Mouse (Mus musculus) intestine, embryonic 16.5 days (tissue): ENCODE data around the gene Gm17087. TPM values are rescaled to one million over a fixed set of nuclear protein-coding genes. Genes with fewer than 3 reads are reported as not detected.

Experiments
- ATAC-seq: fragments of 200-750 bp; cut with Nextera tagmentation; 2 replicates; pipeline ENCODE4 v1.8.0; 2017; ENCODE audit warnings: moderate TSS enrichment, moderate library complexity
- H3K27ac ChIP-seq: fragments of 300-500 bp; sonication (generic); 2 replicates; pipeline ENCODE4 v1.5.1; 2014; ENCODE audit warnings: mild to moderate bottlenecking, low read length
- H3K27me3 ChIP-seq: fragments of 300-500 bp; sonication (generic); replicated peaks from 2 replicates; pipeline ENCODE4 v1.6.1; 2014; ENCODE audit warnings: low read length, control low read depth, mixed read lengths; ENCODE audit not compliant: control insufficient read depth, insufficient read depth
- H3K36me3 ChIP-seq: fragments of 300-500 bp; sonication (generic); 2 replicates; pipeline ENCODE4 v1.6.1; 2014; ENCODE audit warnings: low read length, control low read depth; ENCODE audit not compliant: control insufficient read depth, insufficient read depth
- H3K4me1 ChIP-seq: fragments of 300-500 bp; sonication (generic); 2 replicates; pipeline ENCODE4 v1.6.1; 2014; ENCODE audit warnings: low read length, control low read depth, mixed read lengths; ENCODE audit not compliant: control insufficient read depth, insufficient read depth
- H3K4me2 ChIP-seq: fragments of 300-500 bp; sonication (generic); 2 replicates; pipeline ENCODE4 v1.6.1; 2014; ENCODE audit warnings: low read depth, low read length, control low read depth
- H3K4me3 ChIP-seq: fragments of 300-500 bp; sonication (generic); 2 replicates; pipeline ENCODE4 v1.5.1; 2014; ENCODE audit warnings: mild to moderate bottlenecking, low read length
- H3K9ac ChIP-seq: fragments of 300-500 bp; sonication (generic); 2 replicates; pipeline ENCODE4 v1.6.1; 2014; ENCODE audit warnings: low read depth, low read length
- H3K9me3 ChIP-seq: fragments of 300-500 bp; sonication (generic); 2 replicates; pipeline ENCODE4 v1.6.1; 2016; ENCODE audit warnings: low read length, control low read depth; ENCODE audit not compliant: control insufficient read depth
- WGBS: fragments of 180-500 bp; shearing (Covaris S2); extraction: QIAGEN DNeasy Blood & Tissue Kit; methylation state at CpG from one replicate; pipeline ENCODE4 v1.1.7; 2014; 5-methylcytosine and 5-hydroxymethylcytosine counted together
- polyA plus RNA-seq: library from polyadenylated mRNA; unstranded; fragments of >200 nt; fragmentation: Nextera tagmentation; extraction: Ambion mirVana; gene quantifications from 2 replicates; pipeline ENCODE4 v1.2.1, GENCODE M21; 2015

The Gm17087 gene
- polyA plus RNA-seq, 1 experiment from 2014 or later: not detected

- 22% methylated on average over 9 of the region's 9 CpGs for WGBS
- no peak for ATAC-seq
- Histone ChIP-seq H3K9me3 (no peaks in the 10 kb centered on the region), H3K4me2 (no peak overlapping the region), H3K9ac (no peak overlapping the region), H3K4me3 (no peak overlapping the region), H3K27ac (no peak overlapping the region), H3K4me1 (peaks cover 17% of the 10 kb centered on the region), H3K36me3 (no peaks in the 10 kb centered on the region), H3K27me3 (peaks cover 55% of the 10 kb centered on the region)
Observed at GRCm38 (mm10) chr17:8526815-8527261, 39.9 kb downstream of the Gm17087 start.

DNA sequence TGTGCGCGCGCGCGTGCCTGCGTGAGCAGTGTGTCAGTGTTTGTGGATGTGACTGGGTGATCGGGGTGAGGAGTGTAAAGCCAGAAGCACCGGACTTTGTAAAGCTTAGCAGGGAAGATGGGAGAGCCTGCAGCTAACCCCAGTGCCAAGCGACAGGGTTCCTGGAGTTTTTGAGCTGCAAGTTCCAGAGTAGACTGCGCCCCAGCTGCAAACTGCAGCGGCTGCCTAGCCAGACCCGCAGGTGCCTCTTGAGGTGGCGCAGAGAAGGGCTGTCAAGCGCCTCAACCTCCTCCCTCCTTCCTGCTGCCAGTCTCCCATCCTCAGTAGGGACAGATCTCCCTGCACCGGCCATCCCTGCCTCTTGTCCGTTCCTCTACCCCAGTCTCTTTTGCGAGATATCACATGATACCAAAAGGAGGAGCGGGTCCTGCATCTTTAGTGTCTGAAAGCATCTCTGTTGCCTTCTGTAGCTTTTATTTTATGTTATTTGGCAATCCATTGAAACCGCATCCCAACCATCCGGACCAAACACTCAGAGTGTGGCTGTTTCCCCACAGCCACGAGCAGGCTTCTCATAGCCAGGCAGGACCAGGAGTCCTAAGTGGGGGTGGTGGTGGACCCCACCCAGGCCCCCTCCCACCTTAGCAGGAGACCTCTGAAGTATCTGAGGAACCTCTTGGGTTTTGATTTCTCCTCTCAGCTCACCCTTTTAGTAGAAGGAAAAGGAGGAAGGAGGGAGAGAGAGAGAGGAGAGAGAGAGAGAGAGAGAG, 40.6 kb downstream of the Gm17087 start:
- no peaks in the 10 kb centered on the region for H3K36me3 ChIP-seq
- peaks cover 55% of the 10 kb centered on the region for H3K27me3 ChIP-seq
- H3K9me3 ChIP-seq: no peaks in the 10 kb centered on the region
- no peak overlapping the region for H3K27ac ChIP-seq
- peak overlapping the region; percentile 53 for H3K4me3 ChIP-seq
- WGBS: 2% methylated on average over 21 of the region's 21 CpGs
- no peak overlapping the region for H3K9ac ChIP-seq
- peak overlapping the region; percentile 95; the same call in 1 of the 2 replicates for H3K4me2 ChIP-seq
- H3K4me1 ChIP-seq: peaks cover 17% of the 10 kb centered on the region
- no peak for ATAC-seq

DNA sequence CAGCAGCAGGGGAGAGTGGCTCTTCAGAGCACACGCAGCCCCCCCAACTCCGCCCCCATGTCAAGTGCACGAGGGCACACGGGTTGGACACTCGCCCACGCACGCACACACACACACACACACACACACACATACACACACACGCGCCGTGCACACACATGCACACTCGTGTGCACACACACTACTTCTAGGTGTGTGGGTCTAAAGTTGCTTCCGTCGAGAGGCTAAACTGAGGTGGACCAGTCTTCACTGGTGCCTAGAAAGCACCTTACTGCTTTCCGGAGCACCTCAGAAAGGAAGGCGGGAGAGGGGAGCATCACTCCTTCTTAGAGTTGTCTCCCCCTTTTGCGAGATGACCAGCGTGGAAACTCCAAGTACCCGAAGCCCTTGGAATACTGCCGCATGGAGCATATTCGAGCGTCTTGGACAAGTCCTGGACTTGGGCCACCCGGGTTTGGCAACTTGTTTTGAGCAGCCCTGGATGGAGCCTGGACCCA, 41.5 kb downstream of the Gm17087 start, which contains the start of gene Pde10a:
Gene Pde10a, plus strand, starts transcription at position 148 of the 497 bp plus-strand sequence.
- peak within 1 kb of the TSS; percentile 48 for H3K9ac ChIP-seq

GRCm38 (mm10) chr17:8524387-8525165, 42.2 kb downstream of the Gm17087 start:
- Histone ChIP-seq H3K4me1 (peaks cover 17% of the 10 kb centered on the region), H3K4me3 (peak overlapping the region; percentile 53), H3K9me3 (no peaks in the 10 kb centered on the region), H3K27ac (no peak overlapping the region), H3K27me3 (peaks cover 55% of the 10 kb centered on the region), H3K36me3 (no peaks in the 10 kb centered on the region), H3K9ac (peak overlapping the region; percentile 48), H3K4me2 (peak overlapping the region; percentile 95)
- peak; percentile 81 for ATAC-seq
- WGBS: 2% methylated on average over 40 of the region's 45 CpGs

More for the DNA sequence above, 41.5 kb downstream of the Gm17087 start, which contains the start of gene Pde10a:
- Histone ChIP-seq H3K4me2 (peak within 1 kb of the TSS; percentile 95), H3K9me3 (no peaks in the 10 kb centered on the region), H3K36me3 (no peaks in the 10 kb centered on the region), H3K27ac (no peak within 1 kb of the TSS), H3K4me3 (peak within 1 kb of the TSS; percentile 53), H3K4me1 (peaks cover 17% of the 10 kb centered on the region), H3K27me3 (peaks cover 55% of the 10 kb centered on the region)
- ATAC-seq: no peak; the same call in 1 of the 2 replicates
- WGBS: 4% methylated on average over 20 of the region's 22 CpGs

DNA sequence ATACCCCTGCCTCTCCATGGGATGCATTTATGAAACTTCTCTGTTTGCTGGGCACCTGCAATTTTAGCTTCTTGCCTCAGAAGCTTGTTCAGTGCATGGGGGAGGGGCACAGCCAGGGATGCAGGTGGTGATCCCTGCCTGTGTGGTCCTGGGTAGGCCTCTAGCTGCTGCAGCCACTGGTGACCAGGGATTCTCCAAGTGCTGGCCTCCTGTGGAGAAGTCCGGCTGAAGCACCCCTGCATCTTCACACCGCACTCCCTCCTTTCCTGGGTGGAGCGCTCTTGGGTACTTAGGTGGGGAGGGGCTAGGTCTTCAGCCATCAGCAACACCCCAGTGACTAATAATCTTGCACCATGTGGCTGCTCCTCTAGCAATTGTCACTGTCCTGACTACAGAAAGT, 42.8 kb downstream of the Gm17087 start:
- Histone ChIP-seq H3K9me3 (no peaks in the 10 kb centered on the region), H3K27ac (no peak overlapping the region), H3K4me1 (peaks cover 17% of the 10 kb centered on the region), H3K36me3 (no peaks in the 10 kb centered on the region), H3K4me3 (peak overlapping the region; percentile 53), H3K9ac (peak overlapping the region; percentile 48; the same call in 1 of the 2 replicates), H3K27me3 (peaks cover 55% of the 10 kb centered on the region), H3K4me2 (peak overlapping the region; percentile 95)
- 29% methylated on average over 3 of the region's 3 CpGs for WGBS
- no peak for ATAC-seq

DNA sequence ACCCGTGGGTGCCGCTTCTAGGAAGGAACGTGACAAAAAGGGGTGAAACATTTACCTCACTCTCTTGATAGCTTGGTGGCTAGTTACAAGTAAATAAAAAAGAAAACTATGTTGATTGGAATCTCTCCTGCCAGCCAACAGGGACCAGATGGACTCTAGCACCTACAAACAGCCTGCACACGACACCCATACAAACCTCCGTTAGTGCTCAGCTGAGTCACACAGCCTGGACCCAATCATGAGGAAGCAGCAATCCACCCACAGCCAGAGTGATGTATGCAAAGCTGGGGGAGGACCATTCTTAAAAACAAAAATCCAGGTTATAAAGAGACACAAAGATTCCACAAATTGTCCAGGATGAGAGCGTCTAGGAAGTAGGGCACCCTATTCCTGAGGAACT, 50.7 kb downstream of the Gm17087 start:
- Histone ChIP-seq H3K4me2 (no peak overlapping the region), H3K27ac (no peak overlapping the region), H3K36me3 (no peaks in the 10 kb centered on the region), H3K4me3 (no peak overlapping the region), H3K4me1 (no peaks in the 10 kb centered on the region), H3K27me3 (0 out of 2 replicates have a peak, but pooled peaks cover 3% of the 10 kb centered on the region), H3K9ac (no peak overlapping the region), H3K9me3 (no peaks in the 10 kb centered on the region)
- no peak for ATAC-seq
- 73% methylated on average over 6 of the region's 6 CpGs for WGBS

Other genes with a start within 250 kb of the Gm17087 start
- gene Prr18, start 229.5 kb downstream of the Gm17087 start, polyA plus RNA-seq: 0.17 and 0.20 TPM in 2 replicates
- 0.22 and 0.24 TPM in 2 replicates for gene T2, start 211.0 kb downstream of the Gm17087 start, polyA plus RNA-seq
- gene T, start 132.5 kb downstream of the Gm17087 start, polyA plus RNA-seq: 0.17 and 0.23 TPM in 2 replicates
- 0.61 and 1.0 TPM in 2 replicates for gene Pde10a, start 41.6 kb downstream of the Gm17087 start, polyA plus RNA-seq